Mouse (Mus musculus): ENCODE measurements around the gene Gm10837. TPM values are rescaled to one million over a fixed set of nuclear protein-coding genes. Genes with fewer than 3 reads are reported as not detected.
A peak's percentile ranks its signal among the peaks of the same experiment; 100 is the strongest.

The Gm10837 gene
- polyA plus RNA-seq, 1 experiment from 2014 or later: not detected

GRCm38 (mm10) chr14:122471449-122472085 lies 18.8 kb upstream of the Gm10837 start:
- Histone ChIP-seq H3K9me3 (replicated peaks; ENCODE audit: control insufficient read depth, low read length) (no peaks in the 10 kb centered on the region), H3K27me3 (ENCODE audit: control insufficient read depth, insufficient read depth, low read depth, low read length) (peaks cover 97% of the 10 kb centered on the region), H3K4me1 (ENCODE audit: control insufficient read depth, low read depth, low read length) (peaks cover 10% of the 10 kb centered on the region), H3K4me2 (ENCODE audit: low read depth, low read length) (no peak overlapping the region), H3K27ac (ENCODE audit: low read length) (no peak overlapping the region), H3K9ac (ENCODE audit: low read depth, low read length) (no peak overlapping the region), H3K4me3 (ENCODE audit: low read depth, low read length) (no peak overlapping the region), H3K36me3 (ENCODE audit: control insufficient read depth, insufficient read depth) (no peaks in the 10 kb centered on the region)
- 4% methylated on average over 31 of the region's 31 CpGs for WGBS (ENCODE audit: insufficient replicate concordance)
- ATAC-seq (ENCODE audit: low read depth): no peak

- Histone ChIP-seq H3K4me1 (ENCODE audit: control insufficient read depth, low read depth, low read length) (peaks cover 10% of the 10 kb centered on the region), H3K4me3 (ENCODE audit: low read depth, low read length) (no peak overlapping the region), H3K36me3 (ENCODE audit: control insufficient read depth, insufficient read depth) (no peaks in the 10 kb centered on the region), H3K9ac (ENCODE audit: low read depth, low read length) (no peak overlapping the region), H3K4me2 (ENCODE audit: low read depth, low read length) (no peak overlapping the region), H3K27ac (ENCODE audit: low read length) (no peak overlapping the region), H3K9me3 (replicated peaks; ENCODE audit: control insufficient read depth, low read length) (no peaks in the 10 kb centered on the region), H3K27me3 (ENCODE audit: control insufficient read depth, insufficient read depth, low read depth, low read length) (peaks cover 97% of the 10 kb centered on the region)
- ATAC-seq (ENCODE audit: low read depth): no peak
- under 1% methylated on average over 13 of the region's 13 CpGs for WGBS (ENCODE audit: insufficient replicate concordance)
Observed at GRCm38 (mm10) chr14:122472161-122472560, 18.2 kb upstream of the Gm10837 start.

DNA sequence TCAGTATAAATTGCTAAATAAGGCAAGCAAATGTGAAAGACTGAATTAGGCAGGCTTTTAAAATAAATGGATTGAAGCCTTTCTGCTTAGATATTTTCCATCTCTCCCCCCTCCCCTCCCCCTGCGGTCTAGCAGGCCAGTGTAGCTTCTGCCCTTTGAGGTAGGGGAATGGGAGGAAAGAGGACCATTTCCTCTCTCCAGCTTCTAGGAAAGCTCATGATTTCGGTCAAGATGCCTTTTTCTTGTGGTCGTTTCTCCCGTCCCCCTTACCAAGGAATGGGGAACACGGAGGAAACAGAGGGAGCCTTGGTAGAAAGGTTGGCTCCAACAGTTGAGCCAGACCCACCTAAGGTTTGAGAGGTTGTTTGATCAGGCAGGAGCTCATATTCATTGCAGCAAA lies 17.7 kb upstream of the Gm10837 start:
- no peak overlapping the region for H3K4me2 ChIP-seq (ENCODE audit: low read depth, low read length)
- 2% methylated on average over 5 of the region's 5 CpGs for WGBS (ENCODE audit: insufficient replicate concordance)
- no peak for ATAC-seq (ENCODE audit: low read depth)

DNA sequence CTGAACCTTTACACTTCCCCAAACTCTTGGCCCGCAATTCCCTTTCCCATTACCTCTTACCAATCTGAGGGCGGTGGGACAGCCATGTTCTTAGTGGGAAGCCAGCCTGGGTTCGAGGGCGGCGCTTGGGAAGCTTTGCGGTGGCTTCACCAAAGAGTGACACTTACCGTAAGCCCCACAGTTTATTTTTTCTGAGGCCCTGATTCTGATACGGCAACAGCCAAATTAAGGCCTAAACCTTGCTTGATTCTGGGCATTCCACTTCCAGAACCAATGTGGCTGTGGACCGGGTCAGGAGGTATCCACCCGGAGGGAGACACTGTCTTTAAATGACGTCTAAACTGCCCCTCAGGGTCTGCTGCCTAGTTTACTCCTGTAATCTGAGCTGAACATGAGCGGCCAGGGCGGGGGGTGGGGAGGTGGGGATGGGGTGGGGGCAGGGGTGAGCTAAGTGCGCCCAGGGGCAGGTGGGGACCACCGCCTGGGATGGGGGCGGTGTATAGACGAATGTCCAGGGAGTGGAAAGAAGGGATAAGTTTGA lies 17.1 kb upstream of the Gm10837 start:
- Histone ChIP-seq H3K4me3 (ENCODE audit: low read depth, low read length) (no peak overlapping the region), H3K9ac (ENCODE audit: low read depth, low read length) (no peak overlapping the region), H3K4me2 (ENCODE audit: low read depth, low read length) (no peak overlapping the region), H3K27ac (ENCODE audit: low read length) (no peak overlapping the region), H3K9me3 (replicated peaks; ENCODE audit: control insufficient read depth, low read length) (no peaks in the 10 kb centered on the region), H3K36me3 (ENCODE audit: control insufficient read depth, insufficient read depth) (no peaks in the 10 kb centered on the region), H3K27me3 (ENCODE audit: control insufficient read depth, insufficient read depth, low read depth, low read length) (peaks cover 98% of the 10 kb centered on the region), H3K4me1 (ENCODE audit: control insufficient read depth, low read depth, low read length) (peaks cover 10% of the 10 kb centered on the region)
- no peak for ATAC-seq (ENCODE audit: low read depth)
- WGBS (ENCODE audit: insufficient replicate concordance): 2% methylated on average over 17 of the region's 17 CpGs

More for the DNA sequence above, 17.7 kb upstream of the Gm10837 start:
- no peak overlapping the region for H3K4me3 ChIP-seq (ENCODE audit: low read depth, low read length)
- no peak overlapping the region for H3K9ac ChIP-seq (ENCODE audit: low read depth, low read length)
- peaks cover 98% of the 10 kb centered on the region for H3K27me3 ChIP-seq (ENCODE audit: control insufficient read depth, insufficient read depth, low read depth, low read length)
- no peaks in the 10 kb centered on the region for H3K36me3 ChIP-seq (ENCODE audit: control insufficient read depth, insufficient read depth)
- no peak overlapping the region for H3K27ac ChIP-seq (ENCODE audit: low read length)
- peaks cover 10% of the 10 kb centered on the region for H3K4me1 ChIP-seq (ENCODE audit: control insufficient read depth, low read depth, low read length)
- H3K9me3 ChIP-seq (replicated peaks; ENCODE audit: control insufficient read depth, low read length): no peaks in the 10 kb centered on the region

DNA sequence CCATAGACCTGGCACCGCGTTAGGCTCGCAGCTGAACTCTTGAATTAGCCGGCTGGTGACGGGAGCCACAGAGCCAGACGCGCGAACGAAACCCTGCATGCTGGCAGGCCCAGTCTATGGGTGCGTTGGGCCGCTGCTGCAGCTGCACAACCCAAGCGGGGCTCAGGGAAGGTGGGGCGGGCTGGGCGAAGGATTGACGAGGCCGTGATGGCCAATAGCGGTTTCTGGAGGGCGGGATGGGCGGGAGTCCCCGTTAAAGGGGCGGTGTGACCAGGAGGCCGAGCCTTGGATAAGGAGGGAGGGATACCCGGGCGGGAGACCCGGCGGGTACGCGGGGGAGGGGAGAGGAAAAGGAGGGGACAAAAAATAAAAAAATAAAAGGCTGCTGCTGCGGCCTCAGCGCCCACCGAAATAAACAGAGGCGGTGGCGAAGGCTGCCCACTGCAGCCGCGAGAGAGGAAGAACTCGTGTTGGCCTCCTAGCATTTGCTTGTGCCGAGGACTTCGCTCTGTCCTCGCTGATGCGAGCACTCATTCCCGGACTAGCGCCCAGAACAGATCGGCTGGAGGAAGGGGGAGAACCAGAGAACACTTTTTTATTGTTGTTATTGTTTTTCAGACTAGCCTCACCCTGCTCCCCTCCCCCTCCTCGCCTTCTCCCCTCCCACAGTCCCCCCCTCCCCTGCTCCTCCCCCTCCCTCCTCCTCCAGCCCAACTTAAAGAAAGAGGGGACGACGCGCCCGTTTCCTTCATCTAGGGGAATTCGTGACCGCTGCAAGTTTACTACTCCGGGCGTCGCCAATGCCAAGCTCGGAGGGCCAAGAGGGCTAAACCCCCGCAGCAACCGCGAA lies 16.1 kb upstream of the Gm10837 start:
- no peaks in the 10 kb centered on the region for H3K36me3 ChIP-seq (ENCODE audit: control insufficient read depth, insufficient read depth)
- peak overlapping the region; percentile 27; the same call in 1 of the 2 replicates for H3K4me3 ChIP-seq (ENCODE audit: low read depth, low read length)
- WGBS (ENCODE audit: insufficient replicate concordance): under 1% methylated on average over 56 of the region's 57 CpGs
- H3K4me2 ChIP-seq (ENCODE audit: low read depth, low read length): peak overlapping the region; percentile 57; the same call in 1 of the 2 replicates
- ATAC-seq (ENCODE audit: low read depth): no peak
- H3K9me3 ChIP-seq (replicated peaks; ENCODE audit: control insufficient read depth, low read length): no peaks in the 10 kb centered on the region
- H3K27ac ChIP-seq (ENCODE audit: low read length): no peak overlapping the region
- H3K27me3 ChIP-seq (ENCODE audit: control insufficient read depth, insufficient read depth, low read depth, low read length): peaks cover 98% of the 10 kb centered on the region
- peaks cover 10% of the 10 kb centered on the region for H3K4me1 ChIP-seq (ENCODE audit: control insufficient read depth, low read depth, low read length)
- no peak overlapping the region for H3K9ac ChIP-seq (ENCODE audit: low read depth, low read length)

DNA sequence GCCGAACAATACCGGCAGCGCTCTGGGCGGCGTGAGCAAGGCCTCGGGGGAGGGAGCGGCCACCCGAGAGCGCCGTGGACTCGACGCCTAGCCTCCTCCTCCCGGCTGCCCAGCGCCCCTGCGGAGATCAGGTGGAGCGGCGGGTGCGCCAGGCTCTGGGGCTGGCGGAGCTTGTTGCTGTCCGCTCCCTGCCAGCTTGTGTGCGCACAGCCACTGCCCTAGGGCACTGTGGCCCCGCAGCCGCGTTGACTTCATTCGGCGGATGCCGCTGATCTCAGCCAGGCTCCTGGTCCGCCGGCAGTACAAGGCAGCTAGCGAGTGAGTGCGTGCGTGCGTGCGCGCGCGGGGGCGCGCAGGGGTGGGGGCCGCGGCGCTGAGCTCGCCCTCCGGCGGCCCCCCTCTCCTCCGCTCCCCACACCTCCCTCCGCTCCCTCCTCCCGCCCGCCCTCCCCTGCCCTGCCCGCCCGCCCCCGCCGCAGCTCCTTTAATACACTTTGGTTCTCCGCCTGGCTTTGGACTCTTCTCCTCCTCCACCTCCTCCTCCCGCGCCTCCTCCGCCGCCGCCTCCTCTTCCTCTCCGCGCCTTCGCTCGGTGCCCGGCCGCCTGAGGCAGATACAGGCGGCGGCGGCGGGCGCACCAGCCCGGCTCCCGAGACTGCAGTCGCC lies 15.4 kb upstream of the Gm10837 start, which contains the start of gene Zic2:
TSS of gene Zic2 (plus strand) at position 545 of the 666 bp plus-strand sequence.
- ATAC-seq (ENCODE audit: low read depth): no peak; the same call in 1 of the 2 replicates
- peaks cover 10% of the 10 kb centered on the region for H3K4me1 ChIP-seq (ENCODE audit: control insufficient read depth, low read depth, low read length)
- peak within 1 kb of the TSS; percentile 43 for H3K4me3 ChIP-seq (ENCODE audit: low read depth, low read length)
- H3K9me3 ChIP-seq (replicated peaks; ENCODE audit: control insufficient read depth, low read length): no peaks in the 10 kb centered on the region
- H3K27ac ChIP-seq (ENCODE audit: low read length): no peak within 1 kb of the TSS
- H3K9ac ChIP-seq (ENCODE audit: low read depth, low read length): no peak within 1 kb of the TSS
- H3K4me2 ChIP-seq (ENCODE audit: low read depth, low read length): peak within 1 kb of the TSS; percentile 57
- no peaks in the 10 kb centered on the region for H3K36me3 ChIP-seq (ENCODE audit: control insufficient read depth, insufficient read depth)
- peaks cover 97% of the 10 kb centered on the region for H3K27me3 ChIP-seq (ENCODE audit: control insufficient read depth, insufficient read depth, low read depth, low read length)
- 1% methylated on average over 54 of the region's 73 CpGs for WGBS (ENCODE audit: insufficient replicate concordance)

- Histone ChIP-seq H3K9ac (ENCODE audit: low read depth, low read length) (no peak overlapping the region), H3K4me2 (ENCODE audit: low read depth, low read length) (peak overlapping the region; percentile 57), H3K9me3 (replicated peaks; ENCODE audit: control insufficient read depth, low read length) (no peaks in the 10 kb centered on the region), H3K4me1 (ENCODE audit: control insufficient read depth, low read depth, low read length) (peaks cover 10% of the 10 kb centered on the region), H3K4me3 (ENCODE audit: low read depth, low read length) (peak overlapping the region; percentile 43), H3K27me3 (ENCODE audit: control insufficient read depth, insufficient read depth, low read depth, low read length) (peaks cover 97% of the 10 kb centered on the region), H3K36me3 (ENCODE audit: control insufficient read depth, insufficient read depth) (no peaks in the 10 kb centered on the region), H3K27ac (ENCODE audit: low read length) (no peak overlapping the region)
- WGBS (ENCODE audit: insufficient replicate concordance): 1% methylated on average over 65 of the region's 65 CpGs
- ATAC-seq (ENCODE audit: low read depth): no peak
Observed at GRCm38 (mm10) chr14:122475557-122476040, 14.8 kb upstream of the Gm10837 start.

- Histone ChIP-seq H3K4me1 (ENCODE audit: control insufficient read depth, low read depth, low read length) (peaks cover 10% of the 10 kb centered on the region), H3K4me2 (ENCODE audit: low read depth, low read length) (peak overlapping the region; percentile 57; the same call in 1 of the 2 replicates), H3K4me3 (ENCODE audit: low read depth, low read length) (peak overlapping the region; percentile 43), H3K27me3 (ENCODE audit: control insufficient read depth, insufficient read depth, low read depth, low read length) (peaks cover 98% of the 10 kb centered on the region), H3K27ac (ENCODE audit: low read length) (no peak overlapping the region), H3K9me3 (replicated peaks; ENCODE audit: control insufficient read depth, low read length) (no peaks in the 10 kb centered on the region), H3K36me3 (ENCODE audit: control insufficient read depth, insufficient read depth) (no peaks in the 10 kb centered on the region), H3K9ac (ENCODE audit: low read depth, low read length) (no peak overlapping the region)
- 2% methylated on average over 62 of the region's 62 CpGs for WGBS (ENCODE audit: insufficient replicate concordance)
- no peak for ATAC-seq (ENCODE audit: low read depth)
Observed at GRCm38 (mm10) chr14:122476041-122476821, 14.2 kb upstream of the Gm10837 start.

Data from liver, embryonic 16.5 days (tissue).